Mouse (Mus musculus): ENCODE results near the gene Olfr698. TPM values are rescaled to one million over a fixed set of nuclear protein-coding genes. Genes with fewer than 3 reads are reported as not detected.
"Not testable (repeated sequence)": the region's sequence is repeated elsewhere in the genome, so short reads cannot be mapped to it uniquely, and the experiment has no call there.

Gene Olfr698
- polyA plus RNA-seq, 1 experiment from 2014 or later = not detected

DNA sequence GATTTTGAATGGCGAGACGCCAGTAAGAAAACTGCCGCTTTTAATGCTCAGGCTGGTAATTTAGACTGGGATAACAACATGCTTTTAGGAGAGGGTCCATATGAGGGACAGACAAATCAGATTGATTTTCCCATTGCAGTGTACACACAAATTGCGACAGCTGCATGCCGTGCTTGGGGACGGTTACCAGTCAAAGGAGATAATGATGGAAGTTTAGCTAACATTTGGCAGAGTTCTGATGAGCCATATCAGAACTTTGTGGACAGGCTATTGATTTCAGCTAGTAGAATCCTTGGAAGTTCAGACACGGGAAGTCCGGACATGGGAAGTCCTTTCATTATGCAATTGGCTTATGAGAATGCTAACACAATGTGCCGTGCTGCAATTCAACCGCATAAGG lies 47.5 kb downstream of the Olfr698 start:
- not testable (repeated sequence) for H3K4me1 ChIP-seq (replicated peaks); H3K4me2 ChIP-seq; H3K27me3 ChIP-seq; H3K9ac ChIP-seq; ATAC-seq (replicated peaks; ENCODE audit: insufficient number of reproducible peaks, insufficient read depth, low FRiP score, low read depth); H3K36me3 ChIP-seq; H3K27ac ChIP-seq; H3K4me3 ChIP-seq; H3K9me3 ChIP-seq (replicated peaks)
- 86% methylated on average over 10 of the region's 10 CpGs for WGBS

Other genes starting within 250 kb of the Olfr698 start
- not detected in 2 replicates for gene Olfr693, start 74.8 kb downstream of the Olfr698 start, polyA plus RNA-seq (2015; fragmentation: Nextera tagmentation; extraction: Ambion mirVana)
- not detected in 2 replicates for gene Olfr694, start 63.6 kb downstream of the Olfr698 start, polyA plus RNA-seq (2015; fragmentation: Nextera tagmentation; extraction: Ambion mirVana)
- gene Olfr695, start 39.0 kb downstream of the Olfr698 start, polyA plus RNA-seq (2015; fragmentation: Nextera tagmentation; extraction: Ambion mirVana) = not detected in 2 replicates
- gene Olfr697, start 13.0 kb downstream of the Olfr698 start, polyA plus RNA-seq (2015; fragmentation: Nextera tagmentation; extraction: Ambion mirVana) = not detected in 2 replicates
- not detected in 2 replicates for gene Olfr699, start 37.8 kb upstream of the Olfr698 start, polyA plus RNA-seq (2015; fragmentation: Nextera tagmentation; extraction: Ambion mirVana)
- not detected in 2 replicates for gene Olfr700, start 53.4 kb upstream of the Olfr698 start, polyA plus RNA-seq (2015; fragmentation: Nextera tagmentation; extraction: Ambion mirVana)
- not detected in 2 replicates for gene Olfr701, start 58.7 kb upstream of the Olfr698 start, polyA plus RNA-seq (2015; fragmentation: Nextera tagmentation; extraction: Ambion mirVana)
- gene Olfr702, start 78.5 kb upstream of the Olfr698 start, polyA plus RNA-seq (2015; fragmentation: Nextera tagmentation; extraction: Ambion mirVana) = not detected in 2 replicates
- not detected in 2 replicates for gene Olfr703, start 88.0 kb upstream of the Olfr698 start, polyA plus RNA-seq (2015; fragmentation: Nextera tagmentation; extraction: Ambion mirVana)
- gene Olfr704, start 107.8 kb upstream of the Olfr698 start, polyA plus RNA-seq (2015; fragmentation: Nextera tagmentation; extraction: Ambion mirVana) = not detected in 2 replicates
- not detected in 2 replicates for gene Olfr705, start 121.5 kb upstream of the Olfr698 start, polyA plus RNA-seq (2015; fragmentation: Nextera tagmentation; extraction: Ambion mirVana)
- not detected in 2 replicates for gene Olfr706, start 132.8 kb upstream of the Olfr698 start, polyA plus RNA-seq (2015; fragmentation: Nextera tagmentation; extraction: Ambion mirVana)
- not detected in 2 replicates for gene Olfr707, start 145.8 kb upstream of the Olfr698 start, polyA plus RNA-seq (2015; fragmentation: Nextera tagmentation; extraction: Ambion mirVana)
- gene Olfr1532-ps1, start 152.6 kb upstream of the Olfr698 start, polyA plus RNA-seq (2015; fragmentation: Nextera tagmentation; extraction: Ambion mirVana) = not detected in 2 replicates
- not detected in 2 replicates for gene Olfr709-ps1, start 176.8 kb upstream of the Olfr698 start, polyA plus RNA-seq (2015; fragmentation: Nextera tagmentation; extraction: Ambion mirVana)
- gene Olfr710, start 192.9 kb upstream of the Olfr698 start, polyA plus RNA-seq (2015; fragmentation: Nextera tagmentation; extraction: Ambion mirVana) = not detected in 2 replicates
- not detected in 2 replicates for gene Olfr6, start 208.5 kb upstream of the Olfr698 start, polyA plus RNA-seq (2015; fragmentation: Nextera tagmentation; extraction: Ambion mirVana)
- gene Olfr711, start 220.1 kb upstream of the Olfr698 start, polyA plus RNA-seq (2015; fragmentation: Nextera tagmentation; extraction: Ambion mirVana) = not detected in 2 replicates